Mouse (Mus musculus) liver (tissue): ENCODE results near the gene Scyl3.

Experiments used
- DNase-seq: peaks from one replicate; pipeline ENCODE4 v3.0.0-alpha.2; 2020; ENCODE audit warnings: mixed read lengths

The Scyl3 gene

DNA sequence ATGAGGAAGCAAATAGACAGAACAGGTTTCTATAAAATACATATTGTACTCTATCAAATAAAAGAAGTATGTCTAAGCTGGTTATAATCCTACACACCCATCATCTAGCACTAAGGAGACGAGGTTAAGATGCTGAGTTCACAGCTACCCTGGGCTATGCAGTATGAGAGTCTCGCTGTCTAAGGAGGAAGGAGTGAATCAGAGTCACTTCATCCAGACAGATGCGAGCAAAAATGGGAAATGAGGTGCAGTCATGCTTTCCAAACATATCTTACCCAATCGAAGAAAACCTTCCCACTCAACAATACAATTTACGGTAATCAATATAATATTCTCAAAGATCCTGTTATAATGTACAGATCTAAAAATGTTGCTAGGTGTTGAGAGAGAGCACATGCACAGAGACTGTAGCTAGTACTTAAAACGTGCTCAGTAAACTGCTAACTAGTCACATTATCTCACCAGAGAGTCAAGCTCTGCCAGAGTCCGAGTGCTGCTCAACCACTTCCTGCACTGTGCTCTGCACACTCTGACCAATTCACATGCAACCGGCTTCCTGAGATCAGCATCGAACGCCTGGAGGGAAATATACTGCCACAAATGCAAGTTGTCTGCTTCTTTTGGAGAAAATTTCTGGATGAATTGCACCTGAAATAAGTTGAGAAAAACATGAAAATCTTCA, 35.2 kb downstream of the Scyl3 start:
- no peak for DNase-seq

GRCm38 (mm10) chr1:163974471-163974870, 45.6 kb downstream of the Scyl3 start:
- DNase-seq, result no peak

- no peak for DNase-seq
These were observed 46.2 kb downstream of the Scyl3 start for GRCm38 (mm10) chr1:163975088-163975487.

- no peak for DNase-seq
These were observed 47.6 kb downstream of the Scyl3 start for GRCm38 (mm10) chr1:163976515-163976914.

DNA sequence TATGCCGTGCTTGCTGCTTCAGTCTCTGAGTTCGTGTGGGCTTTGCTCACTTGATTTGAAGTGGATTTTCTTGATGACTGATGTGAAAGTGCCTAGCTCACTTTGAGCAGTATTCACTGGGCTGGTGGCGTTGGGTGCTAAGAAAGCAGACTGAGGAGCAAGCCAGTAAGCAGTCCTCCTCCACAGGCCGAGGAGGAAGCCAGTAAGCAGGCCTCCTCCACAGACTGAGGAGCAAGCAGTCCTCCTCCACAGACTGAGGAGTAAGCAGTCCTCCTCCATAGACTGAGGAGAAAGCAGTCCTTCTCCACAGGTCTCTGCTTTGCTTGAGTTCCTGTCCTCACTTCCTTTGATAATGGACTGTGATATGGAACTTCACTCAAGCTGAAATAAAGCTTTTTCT, 63.5 kb downstream of the Scyl3 start:
- no peak for DNase-seq

- DNase-seq, result no peak
These were observed 65.3 kb downstream of the Scyl3 start for GRCm38 (mm10) chr1:163994173-163994720.

- DNase-seq, result peak; percentile 92
These were observed 66.1 kb downstream of the Scyl3 start, which contains the start of the genes BC055324 and Mettl18 for GRCm38 (mm10) chr1:163994721-163995608. TSS of gene BC055324 (minus strand) at chr1:163994796. TSS of gene Mettl18 (plus strand) at chr1:163994889.

DNA sequence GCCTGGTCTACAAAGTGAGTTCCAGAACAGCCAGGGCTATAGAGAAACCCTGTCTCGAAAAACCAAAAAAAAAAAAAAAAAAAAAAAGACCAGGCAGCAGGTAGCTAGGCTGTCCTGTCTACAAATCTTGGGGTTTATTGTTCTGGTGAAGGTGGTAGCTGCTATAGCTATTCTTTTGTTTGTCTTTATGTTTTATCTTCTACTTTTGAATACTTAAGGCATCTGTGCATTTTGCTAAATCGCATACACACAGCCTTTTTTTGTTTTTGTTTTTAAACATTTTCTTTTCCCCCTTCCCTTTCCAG, 66.7 kb downstream of the Scyl3 start:
- no peak for DNase-seq

- DNase-seq, result no peak
These were observed 73.0 kb downstream of the Scyl3 start for GRCm38 (mm10) chr1:164001831-164002452.

DNA sequence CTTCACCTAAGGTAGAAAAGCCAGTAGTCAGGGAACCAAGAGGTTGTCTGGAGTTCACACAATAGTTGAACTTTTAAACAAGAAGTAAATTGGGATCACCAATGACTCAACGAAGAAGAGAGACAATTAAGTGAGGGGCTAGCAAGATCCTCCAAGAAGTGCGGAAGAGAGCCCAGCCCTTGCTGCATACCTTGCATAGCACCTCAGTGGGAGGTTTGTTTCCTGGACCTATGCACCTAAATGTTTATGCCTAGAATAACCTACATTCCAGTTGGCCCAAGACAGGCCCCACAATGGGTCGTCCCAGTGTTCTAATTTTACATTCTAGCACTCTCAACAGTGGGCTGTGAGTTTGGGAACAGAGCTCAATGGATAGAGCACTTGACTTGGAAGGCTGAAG, 75.4 kb downstream of the Scyl3 start:
- no peak for DNase-seq
